Mouse (Mus musculus): ENCODE results near the gene Cd300a.

The Cd300a gene

DNA sequence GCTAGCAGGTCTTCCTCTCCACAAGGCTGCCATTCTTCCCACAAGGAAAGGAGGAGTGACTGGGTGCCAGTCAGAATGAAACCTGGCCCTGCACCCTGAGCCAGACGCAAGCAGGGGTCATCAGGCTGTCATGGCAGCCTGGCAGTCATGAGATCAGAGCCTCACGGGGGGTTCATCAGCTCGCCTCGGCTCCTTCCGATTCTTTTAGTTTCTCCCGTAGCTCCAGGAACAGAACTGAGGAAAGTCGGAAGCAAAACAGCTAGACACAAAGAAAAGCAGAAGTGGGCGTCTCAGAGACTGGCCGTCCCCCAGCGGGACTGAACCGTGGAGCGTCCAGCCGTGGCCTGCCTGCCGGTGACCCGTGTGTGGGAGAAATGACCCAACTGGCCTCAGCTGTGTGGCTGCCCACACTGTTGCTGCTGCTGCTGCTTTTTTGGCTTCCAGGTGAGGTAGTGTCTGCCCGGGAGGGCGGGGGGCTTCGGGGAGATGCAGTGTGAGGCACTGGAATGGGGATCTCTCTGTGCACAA, at the start of gene Cd300a:
Gene Cd300a, plus strand, starts transcription at position 51 of the 528 bp plus-strand sequence.
- DNase-seq (ENCODE audit: low read depth, low spot score) = no peak

- DNase-seq (ENCODE audit: low read depth, low spot score) = no peak
Measured at GRCm38 (mm10) chr11:114843818-114844463, 45.9 kb upstream of the Cd300a start.

DNA sequence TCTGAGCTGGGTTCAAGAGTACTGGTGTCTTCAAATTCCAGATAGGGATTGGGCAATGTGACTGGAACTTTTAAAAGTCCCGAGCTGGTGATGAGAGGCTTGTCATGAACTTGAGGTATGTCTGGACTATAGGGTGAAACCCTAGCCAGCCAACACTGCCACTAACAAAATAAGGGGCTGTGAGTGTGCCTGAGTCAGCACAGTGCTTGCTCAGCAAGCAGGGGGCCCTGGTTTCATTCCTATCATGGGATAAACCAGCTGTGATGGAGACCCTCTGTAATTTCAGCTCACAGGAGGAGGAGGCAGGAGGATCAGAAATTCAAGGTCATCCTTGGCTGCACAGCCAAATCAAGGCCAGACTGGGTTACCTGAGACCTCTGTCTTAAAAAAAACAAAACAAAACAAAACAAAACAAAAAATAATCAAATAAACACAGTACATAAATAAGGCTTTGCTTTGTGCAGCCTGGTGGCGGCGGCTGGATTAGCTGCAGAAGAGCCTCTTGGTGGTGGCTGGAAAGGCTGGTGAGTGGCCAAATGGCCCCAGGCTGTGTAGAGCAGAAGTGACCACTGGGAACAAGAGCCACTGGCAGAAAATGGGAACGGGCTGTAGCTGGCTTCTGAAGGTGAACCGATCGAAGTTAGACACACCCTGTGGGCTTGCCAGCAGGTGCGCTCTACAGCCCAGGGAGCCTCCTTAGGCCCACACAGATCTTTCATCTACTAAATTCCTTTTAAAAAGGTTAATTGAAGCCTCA, 45.2 kb upstream of the Cd300a start:
- DNase-seq (ENCODE audit: low read depth, low spot score) = peak; percentile 34

DNA sequence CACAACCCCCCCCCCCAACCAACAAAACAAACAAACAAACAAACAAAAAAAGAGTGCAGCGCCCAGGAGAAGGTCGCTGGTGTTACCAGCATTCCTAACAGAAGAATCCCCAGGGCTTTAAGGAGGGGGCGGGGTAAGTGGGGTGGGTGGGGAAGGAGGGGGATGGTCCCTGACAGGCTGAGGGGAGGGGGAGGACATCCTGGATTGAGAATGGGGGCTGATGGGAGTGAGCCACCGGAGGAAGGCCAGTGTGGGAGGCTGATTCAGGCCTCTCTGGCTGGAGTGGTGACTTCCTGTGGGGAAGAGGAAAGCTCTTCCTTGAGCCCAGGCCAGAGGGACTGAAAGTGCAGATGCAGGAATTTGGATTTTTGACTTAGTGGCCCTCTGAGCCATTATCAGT, 43.5 kb upstream of the Cd300a start:
- peak; percentile 75 for DNase-seq (ENCODE audit: low read depth, low spot score)

- no peak for DNase-seq (ENCODE audit: low read depth, low spot score)
Measured at GRCm38 (mm10) chr11:114847008-114847407, 42.8 kb upstream of the Cd300a start.

GRCm38 (mm10) chr11:114849572-114849971, 40.3 kb upstream of the Cd300a start:
- no peak for DNase-seq (ENCODE audit: low read depth, low spot score)

DNA sequence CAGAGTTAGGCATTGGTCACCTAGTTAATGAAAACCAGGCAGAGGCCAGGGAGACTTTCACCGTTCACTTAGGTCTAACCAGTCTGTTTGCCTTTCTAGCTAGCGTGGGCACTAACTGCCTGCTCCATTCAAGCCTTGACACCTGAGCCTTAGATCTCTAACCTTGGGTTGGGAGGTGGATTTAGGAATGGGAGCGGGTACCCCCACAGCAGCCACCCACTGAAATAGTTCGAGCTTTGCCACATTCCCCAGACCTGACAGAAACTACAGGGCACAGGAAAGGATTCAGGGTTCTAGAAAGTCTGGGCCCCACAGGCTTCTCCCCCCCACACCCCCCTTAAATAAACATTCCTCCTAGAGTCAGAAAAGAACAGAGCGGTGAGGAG, 39.8 kb upstream of the Cd300a start:
- DNase-seq (ENCODE audit: low read depth, low spot score) = no peak

GRCm38 (mm10) chr11:114850452-114851268, 39.2 kb upstream of the Cd300a start, which contains the start of gene Gprc5c:
Gene Gprc5c (plus strand): TSS chr11:114851152.
- DNase-seq (ENCODE audit: low read depth, low spot score) = peak; percentile 55

DNA sequence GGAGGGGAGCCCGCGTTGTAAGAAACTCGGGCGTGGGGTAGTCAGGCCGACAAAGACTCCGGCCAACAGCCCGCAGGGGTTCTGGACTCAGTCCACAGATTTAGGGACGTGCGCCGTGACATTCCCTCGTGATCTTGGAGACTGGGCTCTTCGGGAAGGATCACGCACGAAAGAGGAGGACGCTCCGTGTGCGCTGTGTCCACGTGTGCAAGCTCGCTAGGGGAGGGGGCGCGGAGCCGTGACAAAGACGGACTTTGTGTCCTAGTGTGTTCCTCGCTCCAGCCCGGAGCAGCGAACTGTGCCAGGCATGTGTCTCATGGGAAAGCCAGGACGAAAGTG, 38.6 kb upstream of the Cd300a start:
- no peak for DNase-seq (ENCODE audit: low read depth, low spot score)

GRCm38 (mm10) chr11:114851608-114852310, 38.1 kb upstream of the Cd300a start:
- DNase-seq (ENCODE audit: low read depth, low spot score) = peak; percentile 87

DNA sequence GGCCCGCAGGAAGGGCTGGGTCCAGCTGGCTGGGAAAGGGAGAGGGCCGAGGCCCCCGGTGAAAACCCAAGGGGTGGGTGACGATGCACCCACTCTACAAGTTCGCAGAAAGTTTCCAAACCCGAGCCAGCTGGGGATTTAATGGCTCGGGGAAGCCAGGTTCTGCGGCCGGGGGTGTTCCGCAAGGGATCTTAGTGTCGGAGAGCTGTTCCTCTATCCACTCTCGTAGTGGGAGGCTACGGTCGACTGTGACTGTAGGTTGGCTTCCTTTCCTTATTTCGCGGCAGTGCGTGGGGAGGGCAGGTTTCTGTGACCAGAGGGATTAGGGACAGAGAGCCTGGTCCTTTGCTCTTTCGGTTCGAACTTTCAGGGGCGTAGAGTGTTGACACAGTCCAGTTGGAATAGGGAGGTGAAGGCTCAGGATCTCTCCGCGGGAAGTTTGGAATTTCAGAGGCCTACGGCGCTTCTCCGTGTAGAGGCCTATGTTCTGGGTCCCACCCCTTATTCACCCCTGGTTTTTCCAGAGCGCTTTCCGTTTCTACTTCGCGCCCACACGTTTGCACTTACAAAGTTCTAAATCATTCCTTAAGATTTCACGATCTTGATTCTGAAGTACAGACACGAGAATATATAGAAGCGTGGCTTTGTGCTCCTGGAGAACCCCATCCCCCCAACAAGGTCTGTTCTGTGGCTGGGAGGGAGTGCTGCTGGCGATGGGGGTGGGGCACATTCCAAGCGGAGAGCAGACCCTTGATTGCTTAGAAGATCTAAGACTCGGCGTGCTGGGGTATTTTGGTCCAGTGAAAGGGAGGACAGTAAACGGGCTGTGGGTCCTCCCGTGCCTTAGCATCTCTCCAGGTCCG, 37.3 kb upstream of the Cd300a start:
- DNase-seq (ENCODE audit: low read depth, low spot score) = peak; percentile 73

DNA sequence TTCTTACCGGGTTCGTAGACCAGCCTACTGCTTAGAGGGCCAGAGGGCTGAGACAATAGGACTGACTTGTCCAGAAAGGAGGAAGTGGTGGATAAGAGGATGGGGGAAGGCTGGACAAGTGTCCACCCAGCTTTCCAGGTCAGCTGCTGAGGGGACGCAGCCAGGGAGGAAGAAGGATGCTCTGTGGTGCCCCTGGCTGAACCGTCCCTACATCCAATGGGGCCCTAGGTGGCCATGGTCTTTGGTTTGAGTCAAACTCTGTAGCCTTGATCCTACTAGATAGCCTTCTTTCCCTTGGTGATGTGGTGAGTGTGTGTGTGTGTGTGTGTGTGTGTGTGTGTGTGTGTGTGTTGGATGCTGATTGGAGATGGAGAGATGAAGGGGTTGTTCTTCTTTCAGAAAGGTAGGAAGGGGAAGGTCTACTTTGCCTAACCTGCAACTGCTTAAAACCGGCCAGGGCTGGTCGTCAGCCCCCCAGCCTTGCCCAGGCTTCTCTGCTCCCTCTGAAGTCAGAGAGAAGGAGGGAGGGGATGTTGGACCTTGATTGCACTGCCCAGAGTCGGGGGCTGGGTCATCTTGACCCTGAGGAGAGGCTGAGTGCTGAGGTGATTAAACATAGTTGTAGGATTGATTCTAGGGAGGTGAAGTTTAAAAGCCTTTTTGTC, 36.5 kb upstream of the Cd300a start:
- DNase-seq (ENCODE audit: low read depth, low spot score) = no peak

GRCm38 (mm10) chr11:114854581-114854980, 35.3 kb upstream of the Cd300a start:
- DNase-seq (ENCODE audit: low read depth, low spot score) = no peak

- no peak for DNase-seq (ENCODE audit: low read depth, low spot score)
Measured at GRCm38 (mm10) chr11:114856125-114856524, 33.7 kb upstream of the Cd300a start.

- DNase-seq (ENCODE audit: low read depth, low spot score) = peak; percentile 82
Measured at GRCm38 (mm10) chr11:114858641-114859040, 31.2 kb upstream of the Cd300a start.

DNA sequence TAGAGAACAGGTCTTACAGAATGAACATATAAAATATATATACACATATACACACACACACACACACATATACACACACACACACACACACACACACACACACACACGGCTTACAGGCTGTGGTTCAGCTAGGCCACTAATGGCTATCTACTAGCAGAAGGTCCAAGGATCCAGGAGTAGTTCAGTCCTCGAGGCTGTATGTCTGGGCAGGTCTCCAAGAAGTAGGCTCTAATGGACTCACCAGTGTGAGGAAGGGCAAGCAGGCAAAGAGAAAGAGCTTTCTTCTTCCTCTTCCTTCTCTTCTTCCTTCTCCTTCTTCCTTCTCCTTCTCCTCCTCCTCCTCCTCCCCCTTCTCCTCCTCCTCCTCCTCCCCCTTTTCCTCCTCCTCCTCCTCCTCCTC, 28.8 kb upstream of the Cd300a start:
- no peak for DNase-seq (ENCODE audit: low read depth, low spot score)

DNA sequence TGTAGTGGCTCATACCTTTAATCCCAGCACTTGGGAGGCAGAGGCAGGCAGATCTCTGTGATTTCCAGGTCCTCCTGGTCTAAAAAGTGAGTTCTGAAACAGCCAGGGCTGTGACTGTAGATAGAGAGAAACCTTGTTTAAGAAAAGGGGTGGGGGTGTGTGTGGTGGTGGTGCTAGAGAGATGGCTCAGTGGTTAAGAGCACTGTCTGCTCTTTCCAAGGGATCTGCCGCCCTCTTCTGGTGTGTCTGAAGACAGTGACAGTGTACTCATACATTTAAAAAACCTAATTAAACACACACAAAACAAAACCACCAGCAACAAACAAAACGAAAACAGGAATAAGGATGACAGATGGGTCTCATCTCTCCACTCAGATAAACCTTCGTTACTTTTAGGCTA, 27.2 kb upstream of the Cd300a start:
- DNase-seq (ENCODE audit: low read depth, low spot score) = no peak

- DNase-seq (ENCODE audit: low read depth, low spot score) = no peak
Measured at GRCm38 (mm10) chr11:114863918-114864420, 25.9 kb upstream of the Cd300a start.

GRCm38 (mm10) chr11:114865999-114866398, 23.8 kb upstream of the Cd300a start:
- DNase-seq (ENCODE audit: low read depth, low spot score) = no peak
